Mouse (Mus musculus): ENCODE data around the gene Epas1.

- no peak for TF ChIP-seq CTCF (conservative IDR thresholded peaks at IDR 0.05; ENCODE audit: low read length)
- no peak for TF ChIP-seq POU5F1 (IDR thresholded peaks at IDR 0.05; ENCODE audit: borderline replicate concordance, low read length)
- no peak for TF ChIP-seq NANOG (IDR thresholded peaks at IDR 0.05; ENCODE audit: borderline replicate concordance, low read length)
These were observed 21.0 kb upstream of the Epas1 start for GRCm38 (mm10) chr17:86732522-86732921.
